Mouse (Mus musculus) C2C12 (cell line): Measurements from ENCODE around the gene Tubb4b. TPM values are rescaled to one million over a fixed set of nuclear protein-coding genes. Genes with fewer than 3 reads are reported as not detected.

ENCODE experiments used
- H3K27me3 ChIP-seq: one replicate; pipeline ENCODE4 v1.6.1; 2011; ENCODE audit not compliant: control insufficient read depth, insufficient read depth, insufficient read length
- H3K36me3 ChIP-seq: one replicate; pipeline ENCODE4 v1.6.1; 2011; ENCODE audit not compliant: control insufficient read depth, insufficient read depth
- H3K4me3 ChIP-seq: one replicate; pipeline ENCODE4 v1.5.1; 2011; ENCODE audit warnings: mild to moderate bottlenecking, control low read depth; ENCODE audit not compliant: poor library complexity, insufficient read depth, severe bottlenecking
- H3K79me2 ChIP-seq: one replicate; pipeline ENCODE4 v1.6.1; 2011; ENCODE audit not compliant: control insufficient read depth, insufficient read depth
- H3K79me3 ChIP-seq: one replicate; pipeline ENCODE4 v1.6.1; 2011; ENCODE audit warnings: low read depth, control low read depth
- H3ac ChIP-seq: one replicate; pipeline ENCODE3; 2011; ENCODE audit warnings: low read depth; ENCODE audit not compliant: control insufficient read depth, insufficient read length
- CEBPB ChIP-seq: IDR thresholded peaks from one replicate; pipeline ENCODE4 v1.6.1; 2011; ENCODE audit warnings: low read depth, mild to moderate bottlenecking, control low read depth, moderate library complexity
- CTCF ChIP-seq: IDR thresholded peaks from one replicate; pipeline ENCODE4 v1.5.1; 2011; ENCODE audit not compliant: control insufficient read depth, insufficient read depth, insufficient read length
- FOSL1 ChIP-seq: IDR thresholded peaks from one replicate; pipeline ENCODE4 v1.8.0; 2011; ENCODE audit warnings: mild to moderate bottlenecking, low read length; ENCODE audit not compliant: poor library complexity, insufficient read depth, severe bottlenecking
- MAX ChIP-seq: IDR thresholded peaks from one replicate; pipeline ENCODE4 v1.6.1; 2011; ENCODE audit warnings: mild to moderate bottlenecking, control low read depth
- MYOD1 ChIP-seq: IDR thresholded peaks from one replicate; pipeline ENCODE4 v1.6.1; 2011; ENCODE audit warnings: low read depth; ENCODE audit not compliant: control insufficient read depth, insufficient read length
- MYOG ChIP-seq: IDR thresholded peaks from one replicate; pipeline ENCODE4 v1.6.1; 2011; ENCODE audit not compliant: control insufficient read depth, insufficient read length; ENCODE audit errors: extremely low read depth
- USF1 ChIP-seq: IDR thresholded peaks from one replicate; pipeline ENCODE4 v1.6.1; 2011; ENCODE audit warnings: low read depth, mild to moderate bottlenecking, control low read depth, moderate library complexity
- polyA plus RNA-seq: library from polyadenylated mRNA; unstranded; fragments of >200 nt; fragmentation: generic; extraction: Trizol; gene quantifications from one replicate; pipeline ENCODE4 v1.2.1, GENCODE M21; 2012; ENCODE audit warnings: missing spikeins

The Tubb4b gene
- polyA plus RNA-seq, 1 experiment = 800 TPM

DNA sequence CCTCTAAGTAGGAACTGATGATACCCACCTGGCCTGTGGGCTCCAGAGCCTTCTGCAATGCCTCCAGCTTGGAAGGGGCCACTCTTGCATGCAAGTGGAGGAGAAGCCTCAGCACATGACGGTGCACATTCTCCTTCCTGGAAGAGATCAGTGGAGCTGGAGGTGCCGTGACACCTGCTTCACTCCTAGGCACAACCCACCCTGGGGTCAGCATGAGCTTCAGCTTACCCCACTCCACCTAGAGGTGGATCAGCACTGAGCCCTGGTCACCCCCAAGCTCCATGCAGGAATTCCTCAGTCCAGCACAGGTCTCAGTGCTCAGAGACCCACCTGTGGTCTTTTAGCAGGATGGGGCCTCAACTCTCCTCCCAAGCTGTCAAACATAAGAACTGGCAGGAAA, 23.9 kb downstream of the Tubb4b start:
- peaks cover 61% of the 10 kb centered on the region for H3K36me3 ChIP-seq

GRCm38 (mm10) chr2:25197946-25198345, 26.6 kb downstream of the Tubb4b start:
- TF ChIP-seq USF1 (no peak), FOSL1 (no peak), CEBPB (no peak), MAX (no peak)
- Histone ChIP-seq H3K79me2 (peaks cover 30% of the 10 kb centered on the region), H3K79me3 (peaks cover 3% of the 10 kb centered on the region), H3K36me3 (peaks cover 46% of the 10 kb centered on the region), H3K27me3 (no peaks in the 10 kb centered on the region), H3ac (no peak overlapping the region), H3K4me3 (no peak overlapping the region)

More for the DNA sequence above, 23.9 kb downstream of the Tubb4b start:
- H3K27me3 ChIP-seq = no peaks in the 10 kb centered on the region
- H3K79me2 ChIP-seq = peaks cover 12% of the 10 kb centered on the region
- TF ChIP-seq MYOG (no peak), MYOD1 (no peak), CTCF (no peak), FOSL1 (no peak), CEBPB (no peak), MAX (no peak), USF1 (no peak)
- no peak overlapping the region for H3ac ChIP-seq
- H3K4me3 ChIP-seq = no peak overlapping the region
- no peaks in the 10 kb centered on the region for H3K79me3 ChIP-seq

GRCm38 (mm10) chr2:25197191-25197590, 27.3 kb downstream of the Tubb4b start:
- TF ChIP-seq CTCF (no peak), MAX (no peak), USF1 (no peak), CEBPB (no peak), FOSL1 (no peak), MYOD1 (no peak), MYOG (no peak)
- H3K79me3 ChIP-seq = peaks cover 3% of the 10 kb centered on the region
- H3ac ChIP-seq = no peak overlapping the region
- H3K27me3 ChIP-seq = no peaks in the 10 kb centered on the region
- peak overlapping the region; percentile 11 for H3K4me3 ChIP-seq
- H3K79me2 ChIP-seq = peaks cover 30% of the 10 kb centered on the region
- H3K36me3 ChIP-seq = peaks cover 39% of the 10 kb centered on the region

- H3ac ChIP-seq = peak within 1 kb of the TSS; percentile 41
- TF ChIP-seq FOSL1 = no peak
- TF ChIP-seq USF1 = no peak
- no peak for TF ChIP-seq MAX
- peak within 1 kb of the TSS; percentile 25 for H3K4me3 ChIP-seq
- H3K27me3 ChIP-seq = no peaks in the 10 kb centered on the region
- peaks cover 3% of the 10 kb centered on the region for H3K79me3 ChIP-seq
- peaks cover 31% of the 10 kb centered on the region for H3K36me3 ChIP-seq
- H3K79me2 ChIP-seq = peaks cover 30% of the 10 kb centered on the region
Observed at GRCm38 (mm10) chr2:25196172-25196954, 28.1 kb downstream of the Tubb4b start, which contains the start of gene Tor4a. Gene Tor4a (minus strand): TSS chr2:25196886.

GRCm38 (mm10) chr2:25195211-25196156, 29.0 kb downstream of the Tubb4b start:
- Histone ChIP-seq H3K4me3 (peak overlapping the region; percentile 25), H3K27me3 (no peaks in the 10 kb centered on the region), H3K36me3 (peaks cover 22% of the 10 kb centered on the region), H3K79me2 (peaks cover 30% of the 10 kb centered on the region), H3K79me3 (peaks cover 3% of the 10 kb centered on the region), H3ac (peak overlapping the region; percentile 41)
- no peak for TF ChIP-seq USF1
- TF ChIP-seq CTCF = no peak
- no peak for TF ChIP-seq MYOD1
- TF ChIP-seq MYOG = no peak
- TF ChIP-seq FOSL1 = no peak
- TF ChIP-seq MAX = no peak
- no peak for TF ChIP-seq CEBPB
